Mouse (Mus musculus) heart, postnatal 25 days (tissue): Measurements from ENCODE around the gene Prrx1. TPM values are rescaled to one million over a fixed set of nuclear protein-coding genes. Genes with fewer than 3 reads are reported as not detected.

ENCODE experiments used
- total RNA-seq, 2 experiments: library from RNA; stranded (reverse); gene quantifications; 2 replicates each; pipeline ENCODE4 v1.2.3; 2021

The Prrx1 gene
- total RNA-seq, 2 experiments from 2014 or later, result 32.7 to 35.6 TPM

Other genes with a start within 250 kb of the Prrx1 start
- not detected for gene Mroh9, start 228.0 kb downstream of the Prrx1 start, total RNA-seq
- 1 to 10 TPM; 2.6 to 3.2 TPM for gene Gorab, start 90.0 kb upstream of the Prrx1 start, total RNA-seq